Mouse (Mus musculus) thymus, postnatal 14 days (tissue): ENCODE data around the gene Gm10378.
"Not testable (repeated sequence)": the region's sequence is repeated elsewhere in the genome, so short reads cannot be mapped to it uniquely, and the experiment has no call there.

ENCODE experiments used
- DNase-seq: peaks from one replicate; pipeline ENCODE4 v3.0.0; 2021

Gene Gm10378

DNA sequence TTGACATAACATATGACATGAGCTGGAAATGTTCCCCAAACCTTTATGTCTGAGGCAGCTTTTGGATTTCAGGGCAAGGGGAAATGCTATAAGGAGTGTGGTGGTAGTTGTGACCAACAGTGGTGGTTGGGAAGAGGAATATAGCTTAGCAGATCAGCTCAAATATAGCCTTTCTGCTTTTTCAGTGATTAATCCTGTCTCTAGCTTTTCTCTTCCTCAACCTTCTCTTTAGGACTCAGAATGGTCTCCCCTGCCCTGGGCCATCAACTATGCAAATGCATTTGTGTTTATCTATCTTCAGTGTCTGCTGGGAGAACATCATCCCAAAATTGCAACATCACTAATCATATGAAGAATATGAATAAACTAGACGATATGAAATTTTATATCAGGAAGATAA lies at the start of gene Gm10378:
Gm10378 (plus strand) TSS at position 301 of the 400 bp plus-strand sequence.
- DNase-seq: not testable (repeated sequence)

DNA sequence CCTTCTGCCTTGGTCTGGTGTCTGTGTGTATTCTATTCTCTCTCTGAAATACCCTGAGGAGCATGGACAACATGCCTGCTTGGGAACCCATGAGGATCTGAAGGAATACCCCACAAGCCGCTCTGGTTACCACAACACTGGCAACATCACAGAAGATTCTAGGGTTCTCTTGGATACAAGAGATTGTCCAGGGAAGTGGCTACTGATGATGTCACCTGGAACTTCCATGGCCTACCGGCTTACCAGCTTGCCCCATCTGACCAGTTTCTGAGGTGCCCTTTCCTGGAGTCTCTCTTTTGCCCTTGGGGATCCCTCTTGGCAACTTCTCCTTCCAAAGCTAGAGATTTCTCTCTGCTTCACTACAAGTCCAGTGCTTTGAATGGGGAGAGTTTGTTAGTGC lies 13.9 kb upstream of the Gm10378 start, which contains the start of gene Gm3633:
Gm3633 (minus strand) TSS at position 101 of the 400 bp plus-strand sequence.
- not testable (repeated sequence) for DNase-seq
